24 mouse cellular contexts compared by ENCODE assay signal in genomic region chr6:123265809-123266208, GRCm38 (mm10). TPM values are rescaled to one million over a fixed set of nuclear protein-coding genes. Genes with fewer than 3 reads are reported as not detected.
DNase-seq lines count a peak whose midpoint lies in the region; ATAC-seq and TF ChIP-seq lines count a peak whose summit lies in the region.
"Had no signal": no experiment of that assay in that cellular context is flagged by ENCODE, and none has a peak within 500 bp of the region (broad histone marks: within the 10 kb centered on the region; RNA-seq: fewer than 3 reads in every experiment).

No protein-coding gene starts in this region.

- 0 out of 2 replicates have a peak, but pooled peaks have one; percentile 28 for ATAC-seq in G1E (ENCODE audit: extremely low read depth, insufficient number of reproducible peaks, low FRiP score, poor library complexity, severe bottlenecking)
- peak; percentile 74 for ATAC-seq in erythroid progenitor cell, adult 5-6 weeks (replicated peaks; ENCODE audit: low FRiP score, poor library complexity, severe bottlenecking)
- ATAC-seq: intestine, embryonic 16.5 days had no signal

- DNase-seq in 416B (ENCODE audit: low read depth) = peak; percentile 93
- no peak for DNase-seq in G1E (ENCODE audit: low spot score)
- DNase-seq in ovary, postnatal 14 days (ENCODE audit: low spot score) = no peak
- DNase-seq in kidney, postnatal 25 days = no peak
- DNase-seq in left cerebral cortex, adult 9 months (ENCODE audit: low spot score in 2 of 2) = no peak
- no peak for DNase-seq in left cerebral cortex, postnatal 25 days (ENCODE audit: low spot score in 2 of 2)
- DNase-seq: adrenal gland, adult 2 months; cerebellum, adult 8-10 months; gastrocnemius, postnatal 14 days; layer of hippocampus, postnatal 36 days; midbrain, embryonic 14.5 days had no signal

- H3K79me2 ChIP-seq in macrophage (ENCODE audit: inconsistent target) = peaks cover 93% of the 10 kb centered on the region

- no peaks in the 10 kb centered on the region for H3K9me3 ChIP-seq in G1E (replicated peaks)
- H3K9me3 ChIP-seq: kidney, embryonic 15.5 days had no signal

- peak overlapping the region; percentile 97 for H3K27ac ChIP-seq in macrophage
- H3K27ac ChIP-seq: hindbrain, embryonic 13.5 days; kidney, embryonic 15.5 days had no signal

- WGBS in macrophage (ENCODE audit: missing documents) = 48% methylated on average over 4 of the region's 4 CpGs

- intact Hi-C loops in left cerebral cortex, postnatal 25 days (cut with DNase I) = no loop called here

- H3K4me3 ChIP-seq in G1E (ENCODE audit: low read depth, low read length) = no peak overlapping the region
- no peak overlapping the region for H3K4me3 ChIP-seq in macrophage (ENCODE audit: inconsistent target)
- H3K4me3 ChIP-seq: hindbrain, embryonic 13.5 days; kidney, embryonic 15.5 days had no signal

- peaks cover 8% of the 10 kb centered on the region for H3K36me3 ChIP-seq in G1E (replicated peaks)
- H3K36me3 ChIP-seq in macrophage (ENCODE audit: inconsistent target) = peaks cover 11% of the 10 kb centered on the region; the same call in 1 of the 2 replicates
- H3K36me3 ChIP-seq: hindbrain, embryonic 13.5 days; kidney, embryonic 15.5 days had no signal

- H3K27me3 ChIP-seq in G1E (ENCODE audit: insufficient read depth, low read length) = no peaks in the 10 kb centered on the region
- H3K27me3 ChIP-seq: hindbrain, embryonic 13.5 days; kidney, embryonic 15.5 days had no signal

- no peak for TF ChIP-seq CTCF in G1E (IDR thresholded peaks at IDR 0.05; ENCODE audit: low read depth, low read length)

- peaks cover 64% of the 10 kb centered on the region for H3K4me1 ChIP-seq in G1E (ENCODE audit: insufficient read depth, low read depth, low read length)
- H3K4me1 ChIP-seq: hindbrain, embryonic 13.5 days; kidney, embryonic 15.5 days had no signal

RNA-seq across cellular contexts. Expression of gene Clec4d, which starts 3.9 kb away (rescaled TPM):
- total RNA-seq in G1E (2014; fragmentation: Nextera tagmentation) (18.9 and 28.7 TPM in 2 replicates), G1E (2017) (12.6 and 14.1 TPM in 2 replicates)
- polyA plus RNA-seq in G1E (2012) (0.44 and 0.91 TPM in 2 replicates), macrophage (2018) (522 to 1,042 TPM (median 881 TPM) in 3 replicates)
- total RNA-seq in erythroid progenitor cell, adult 5-6 weeks (2015; ENCODE audit: low replicate concordance) = 2.5 and 6.1 TPM in 2 replicates
- 1.1 and 2.2 TPM in 2 replicates for total RNA-seq in erythroid progenitor cell, adult 5-6 weeks (2017; ENCODE audit: low replicate concordance)
- 1,000 to 10,000 TPM in 8 of 26 experiments, 100 to 1,000 TPM in 18; 106 to 2,736 (median 498) TPM for total RNA-seq in macrophage (2018; cell fraction: chromatin; rRNA removed)
- 1,000 to 10,000 TPM in 4 of 26 experiments, 100 to 1,000 TPM in 22; 230 to 1,458 (median 586) TPM for total RNA-seq in macrophage (2018; cell fraction: cytosol; rRNA removed)
- total RNA-seq in macrophage (2018; cell fraction: nucleus; rRNA removed) = 1,000 to 10,000 TPM in 7 of 26 experiments, 100 to 1,000 TPM in 19; 113 to 1,952 (median 453) TPM
- not detected for total RNA-seq in left cerebral cortex, postnatal 25 days (2021)
- total RNA-seq: gastrocnemius, postnatal 14 days; layer of hippocampus, postnatal 36 days had no signal
- polyA plus RNA-seq: forebrain, embryonic 11.5 days; hindbrain, embryonic 13.5 days; midbrain, embryonic 14.5 days had no signal

RNA-seq across cellular contexts. Expression of gene Clec4e, which starts 23.9 kb away (rescaled TPM):
- total RNA-seq in G1E (2014; fragmentation: Nextera tagmentation) (20.8 and 24.5 TPM in 2 replicates), G1E (2017) (13.6 and 14.9 TPM in 2 replicates)
- polyA plus RNA-seq in G1E (2012) (0.20 and 0.29 TPM in 2 replicates), macrophage (2018) (12.6 to 34.8 TPM (median 12.7 TPM) in 3 replicates)
- total RNA-seq in erythroid progenitor cell, adult 5-6 weeks (2015; ENCODE audit: low replicate concordance) = 7.9 and 10.5 TPM in 2 replicates
- 6.0 and 6.1 TPM in 2 replicates for total RNA-seq in erythroid progenitor cell, adult 5-6 weeks (2017; ENCODE audit: low replicate concordance)
- total RNA-seq in macrophage (2018; cell fraction: chromatin; rRNA removed) = 1,000 to 10,000 TPM in 10 of 26 experiments, 100 to 1,000 TPM in 13, 10 to 100 TPM in 3; 12.1 to 3,481 (median 600) TPM
- total RNA-seq in macrophage (2018; cell fraction: cytosol; rRNA removed) = 1,000 to 10,000 TPM in 2 of 26 experiments, 100 to 1,000 TPM in 17, 10 to 100 TPM in 7; 12.4 to 1,445 (median 317) TPM
- 1,000 to 10,000 TPM in 15 of 26 experiments, 100 to 1,000 TPM in 9, 10 to 100 TPM in 2; 22.2 to 4,021 (median 1,222) TPM for total RNA-seq in macrophage (2018; cell fraction: nucleus; rRNA removed)
- not detected for total RNA-seq in left cerebral cortex, postnatal 25 days (2021)
- total RNA-seq: adrenal gland, adult 2 months; gastrocnemius, postnatal 14 days; layer of hippocampus, postnatal 36 days had no signal
- polyA plus RNA-seq: adrenal gland, adult 2 months; forebrain, embryonic 11.5 days; hindbrain, embryonic 13.5 days; kidney, embryonic 15.5 days; limb, embryonic 11.5 days; midbrain, embryonic 14.5 days had no signal

RNA-seq across cellular contexts. Expression of gene Clec4n, which starts 36.2 kb away (rescaled TPM):
- total RNA-seq in G1E (2014; fragmentation: Nextera tagmentation) (not detected in 2 replicates), G1E (2017) (1.5 and 3.5 TPM in 2 replicates)
- polyA plus RNA-seq in G1E (2012) (not detected in 2 replicates), macrophage (2018) (241 to 528 TPM (median 280 TPM) in 3 replicates)
- total RNA-seq in erythroid progenitor cell, adult 5-6 weeks (2015; ENCODE audit: low replicate concordance) = 5.4 TPM in 1 of 2 replicates, not detected in the other
- 4.2 TPM in 1 of 2 replicates, not detected in the other for total RNA-seq in erythroid progenitor cell, adult 5-6 weeks (2017; ENCODE audit: low replicate concordance)
- 100 to 1,000 TPM in 3 of 26 experiments, 10 to 100 TPM in 20, 1 to 10 TPM in 3; 4.9 to 246 (median 20.3) TPM for total RNA-seq in macrophage (2018; cell fraction: chromatin; rRNA removed)
- total RNA-seq in macrophage (2018; cell fraction: cytosol; rRNA removed) = 100 to 1,000 TPM in 16 of 26 experiments, 10 to 100 TPM in 10; 39.3 to 367 (median 181) TPM
- total RNA-seq in macrophage (2018; cell fraction: nucleus; rRNA removed) = 100 to 1,000 TPM in 12 of 26 experiments, 10 to 100 TPM in 14; 21.8 to 385 (median 70.8) TPM
- not detected for total RNA-seq in left cerebral cortex, postnatal 25 days (2021)
- total RNA-seq: layer of hippocampus, postnatal 36 days had no signal

RNA-seq across cellular contexts. Expression of gene Vmn2r19, which starts 42.3 kb away (rescaled TPM):
- total RNA-seq in G1E (2014; fragmentation: Nextera tagmentation) (not detected in 2 replicates), G1E (2017) (not detected in 2 replicates)
- polyA plus RNA-seq in G1E (2012) (not detected in 2 replicates), macrophage (2018) (not detected in 3 replicates)
- total RNA-seq in erythroid progenitor cell, adult 5-6 weeks (2015; ENCODE audit: low replicate concordance) = not detected in 2 replicates
- not detected in 2 replicates for total RNA-seq in erythroid progenitor cell, adult 5-6 weeks (2017; ENCODE audit: low replicate concordance)
- not detected for total RNA-seq in macrophage (2018; cell fraction: chromatin; rRNA removed)
- not detected for total RNA-seq in macrophage (2018; cell fraction: cytosol; rRNA removed)
- total RNA-seq in macrophage (2018; cell fraction: nucleus; rRNA removed) = not detected
- not detected for total RNA-seq in left cerebral cortex, postnatal 25 days (2021)
- total RNA-seq: adrenal gland, adult 2 months; gastrocnemius, postnatal 14 days; heart, adult 8-10 months; layer of hippocampus, postnatal 36 days had no signal
- polyA plus RNA-seq: adrenal gland, adult 2 months; embryonic facial prominence, embryonic 14.5 days; forebrain, embryonic 11.5 days; heart, postnatal 0 days; hindbrain, embryonic 13.5 days; intestine, embryonic 16.5 days; kidney, embryonic 15.5 days; limb, embryonic 11.5 days; lung, embryonic 16.5 days; midbrain, embryonic 14.5 days; spleen, adult 2 months; stomach, embryonic 16.5 days had no signal

Comparison
In these comparisons a context has a peak if more than half of its experiments do, and no peak if none do; other contexts are left out.
1. RNA of gene Clec4e, which starts 23.9 kb away (total RNA-seq): 13.6 to 24.5 TPM in G1E and 6.0 to 10.5 TPM in erythroid progenitor cell, adult 5-6 weeks; not detected in left cerebral cortex, postnatal 25 days; every median in the first group is over 4 times any median in the second.